Mouse (Mus musculus) intestine, embryonic 16.5 days (tissue): ENCODE measurements around the gene Glt28d2. TPM values are rescaled to one million over a fixed set of nuclear protein-coding genes. Genes with fewer than 3 reads are reported as not detected.

ENCODE experiments used
- ATAC-seq: fragments of 200-750 bp; cut with Nextera tagmentation; 2 replicates; pipeline ENCODE4 v1.8.0; 2017; ENCODE audit warnings: moderate TSS enrichment, moderate library complexity
- H3K27ac ChIP-seq: fragments of 300-500 bp; sonication (generic); 2 replicates; pipeline ENCODE4 v1.5.1; 2014; ENCODE audit warnings: mild to moderate bottlenecking, low read length
- H3K27me3 ChIP-seq: fragments of 300-500 bp; sonication (generic); replicated peaks from 2 replicates; pipeline ENCODE4 v1.6.1; 2014; ENCODE audit warnings: low read length, control low read depth, mixed read lengths; ENCODE audit not compliant: control insufficient read depth, insufficient read depth
- H3K36me3 ChIP-seq: fragments of 300-500 bp; sonication (generic); 2 replicates; pipeline ENCODE4 v1.6.1; 2014; ENCODE audit warnings: low read length, control low read depth; ENCODE audit not compliant: control insufficient read depth, insufficient read depth
- H3K4me1 ChIP-seq: fragments of 300-500 bp; sonication (generic); 2 replicates; pipeline ENCODE4 v1.6.1; 2014; ENCODE audit warnings: low read length, control low read depth, mixed read lengths; ENCODE audit not compliant: control insufficient read depth, insufficient read depth
- H3K4me2 ChIP-seq: fragments of 300-500 bp; sonication (generic); 2 replicates; pipeline ENCODE4 v1.6.1; 2014; ENCODE audit warnings: low read depth, low read length, control low read depth
- H3K4me3 ChIP-seq: fragments of 300-500 bp; sonication (generic); 2 replicates; pipeline ENCODE4 v1.5.1; 2014; ENCODE audit warnings: mild to moderate bottlenecking, low read length
- H3K9ac ChIP-seq: fragments of 300-500 bp; sonication (generic); 2 replicates; pipeline ENCODE4 v1.6.1; 2014; ENCODE audit warnings: low read depth, low read length
- H3K9me3 ChIP-seq: fragments of 300-500 bp; sonication (generic); 2 replicates; pipeline ENCODE4 v1.6.1; 2016; ENCODE audit warnings: low read length, control low read depth; ENCODE audit not compliant: control insufficient read depth
- WGBS: fragments of 180-500 bp; shearing (Covaris S2); extraction: QIAGEN DNeasy Blood & Tissue Kit; methylation state at CpG from one replicate; pipeline ENCODE4 v1.1.7; 2014; 5-methylcytosine and 5-hydroxymethylcytosine counted together
- polyA plus RNA-seq: library from polyadenylated mRNA; unstranded; fragments of >200 nt; fragmentation: Nextera tagmentation; extraction: Ambion mirVana; gene quantifications from 2 replicates; pipeline ENCODE4 v1.2.1, GENCODE M21; 2015

Glt28d2 gene
- polyA plus RNA-seq, 1 experiment from 2014 or later: 2.2 TPM

- no peaks in the 10 kb centered on the region for H3K36me3 ChIP-seq
- peaks cover 10% of the 10 kb centered on the region for H3K4me1 ChIP-seq
- H3K27me3 ChIP-seq: no peaks in the 10 kb centered on the region
- H3K27ac ChIP-seq: no peak overlapping the region
- H3K9ac ChIP-seq: no peak overlapping the region
- peak overlapping the region; percentile 63 for H3K4me3 ChIP-seq
- no peaks in the 10 kb centered on the region for H3K9me3 ChIP-seq
- 63% methylated on average over 1 of the region's 1 CpGs for WGBS
- no peak for ATAC-seq
- no peak overlapping the region for H3K4me2 ChIP-seq
Observed at GRCm38 (mm10) chr3:85885906-85886305, 1.4 kb downstream of the Glt28d2 start.

- H3K27ac ChIP-seq: no peak overlapping the region
- no peaks in the 10 kb centered on the region for H3K4me1 ChIP-seq
- H3K4me2 ChIP-seq: no peak overlapping the region
- H3K36me3 ChIP-seq: no peaks in the 10 kb centered on the region
- WGBS: 67% methylated on average over 2 of the region's 2 CpGs
- H3K9ac ChIP-seq: no peak overlapping the region
- no peaks in the 10 kb centered on the region for H3K9me3 ChIP-seq
- H3K27me3 ChIP-seq: no peaks in the 10 kb centered on the region
- peak; percentile 97 for ATAC-seq
- H3K4me3 ChIP-seq: no peak overlapping the region
Observed at GRCm38 (mm10) chr3:85880687-85881086, 6.6 kb downstream of the Glt28d2 start.

GRCm38 (mm10) chr3:85880068-85880467 lies 7.2 kb downstream of the Glt28d2 start:
- H3K27me3 ChIP-seq: no peaks in the 10 kb centered on the region
- H3K36me3 ChIP-seq: no peaks in the 10 kb centered on the region
- 77% methylated on average over 8 of the region's 8 CpGs for WGBS
- H3K4me3 ChIP-seq: no peak overlapping the region
- H3K27ac ChIP-seq: no peak overlapping the region
- no peak overlapping the region for H3K9ac ChIP-seq
- H3K4me1 ChIP-seq: no peaks in the 10 kb centered on the region
- no peaks in the 10 kb centered on the region for H3K9me3 ChIP-seq
- no peak for ATAC-seq
- no peak overlapping the region for H3K4me2 ChIP-seq

GRCm38 (mm10) chr3:85878911-85879310 lies 8.4 kb downstream of the Glt28d2 start:
- Histone ChIP-seq H3K9me3 (no peaks in the 10 kb centered on the region), H3K4me2 (no peak overlapping the region), H3K27ac (no peak overlapping the region), H3K4me3 (no peak overlapping the region), H3K4me1 (no peaks in the 10 kb centered on the region), H3K36me3 (no peaks in the 10 kb centered on the region), H3K9ac (no peak overlapping the region), H3K27me3 (no peaks in the 10 kb centered on the region)
- ATAC-seq: no peak
- 58% methylated on average over 5 of the region's 5 CpGs for WGBS

- WGBS: 20% methylated on average over 3 of the region's 3 CpGs
- H3K9ac ChIP-seq: no peak overlapping the region
- no peak overlapping the region for H3K4me3 ChIP-seq
Observed at GRCm38 (mm10) chr3:85863996-85864395, 23.3 kb downstream of the Glt28d2 start.

GRCm38 (mm10) chr3:85862886-85863285 lies 24.4 kb downstream of the Glt28d2 start:
- Histone ChIP-seq H3K9ac (no peak overlapping the region), H3K4me1 (no peaks in the 10 kb centered on the region), H3K27me3 (no peaks in the 10 kb centered on the region), H3K4me2 (no peak overlapping the region), H3K36me3 (no peaks in the 10 kb centered on the region), H3K4me3 (no peak overlapping the region), H3K27ac (no peak overlapping the region), H3K9me3 (no peaks in the 10 kb centered on the region)
- WGBS: 92% methylated on average over 2 of the region's 2 CpGs
- no peak for ATAC-seq

More at GRCm38 (mm10) chr3:85863996-85864395, 23.3 kb downstream of the Glt28d2 start:
- no peak overlapping the region for H3K27ac ChIP-seq
- no peak overlapping the region for H3K4me2 ChIP-seq
- no peaks in the 10 kb centered on the region for H3K27me3 ChIP-seq
- no peaks in the 10 kb centered on the region for H3K36me3 ChIP-seq
- no peak for ATAC-seq
- H3K4me1 ChIP-seq: no peaks in the 10 kb centered on the region
- peaks cover 2% of the 10 kb centered on the region; the same call in 1 of the 2 replicates for H3K9me3 ChIP-seq

GRCm38 (mm10) chr3:85860996-85861395 lies 26.3 kb downstream of the Glt28d2 start:
- Histone ChIP-seq H3K4me2 (no peak overlapping the region), H3K9ac (no peak overlapping the region)
- no peak for ATAC-seq

GRCm38 (mm10) chr3:85859311-85859710 lies 28.0 kb downstream of the Glt28d2 start:
- Histone ChIP-seq H3K4me3 (no peak overlapping the region), H3K27me3 (no peaks in the 10 kb centered on the region), H3K36me3 (no peaks in the 10 kb centered on the region), H3K27ac (no peak overlapping the region), H3K9me3 (no peaks in the 10 kb centered on the region), H3K9ac (no peak overlapping the region), H3K4me1 (no peaks in the 10 kb centered on the region), H3K4me2 (no peak overlapping the region)
- 64% methylated on average over 6 of the region's 6 CpGs for WGBS
- ATAC-seq: no peak

More at GRCm38 (mm10) chr3:85860996-85861395, 26.3 kb downstream of the Glt28d2 start:
- Histone ChIP-seq H3K36me3 (no peaks in the 10 kb centered on the region), H3K4me3 (no peak overlapping the region), H3K4me1 (no peaks in the 10 kb centered on the region), H3K27me3 (no peaks in the 10 kb centered on the region), H3K27ac (no peak overlapping the region), H3K9me3 (no peaks in the 10 kb centered on the region)
- WGBS: 77% methylated on average over 5 of the region's 5 CpGs

- Histone ChIP-seq H3K27ac (no peak overlapping the region), H3K4me2 (no peak overlapping the region), H3K9me3 (no peaks in the 10 kb centered on the region), H3K9ac (no peak overlapping the region), H3K27me3 (no peaks in the 10 kb centered on the region), H3K4me3 (no peak overlapping the region), H3K36me3 (no peaks in the 10 kb centered on the region), H3K4me1 (no peaks in the 10 kb centered on the region)
- ATAC-seq: no peak
- 70% methylated on average over 11 of the region's 11 CpGs for WGBS
Observed at GRCm38 (mm10) chr3:85858140-85859135, 28.9 kb downstream of the Glt28d2 start.
